Mouse (Mus musculus) thymus, postnatal 10 days (tissue): Measurements from ENCODE around the gene Dnah17.

Source experiments
- DNase-seq, 2 experiments: peaks; one replicate each; pipeline ENCODE4 v3.0.0; 2021; ENCODE audit warnings: low spot score in 2 of 2

Dnah17 gene

DNA sequence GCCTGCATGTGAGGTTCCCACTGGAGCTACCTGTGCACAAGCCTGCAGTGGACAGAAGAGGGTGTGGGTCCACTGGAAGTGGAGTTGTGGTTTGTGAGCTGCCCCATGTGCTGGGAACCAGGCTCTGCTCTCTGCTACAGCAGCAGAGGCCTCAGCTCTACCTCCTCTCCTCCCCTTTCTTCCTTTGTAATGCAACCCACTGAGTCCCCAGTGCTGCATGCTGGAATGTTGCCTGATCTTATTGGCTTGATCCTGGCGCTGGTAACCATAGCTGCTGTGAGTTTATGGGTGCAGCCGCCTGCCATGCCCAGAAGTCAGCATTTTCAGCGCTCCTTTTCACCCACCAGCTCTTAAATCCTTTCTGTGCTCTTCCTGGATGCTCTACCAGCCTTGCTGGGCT is 134.4 kb downstream of the Dnah17 start:
- DNase-seq: no peak

- DNase-seq: no peak
Observed at GRCm38 (mm10) chr11:117995661-117996060, 134.8 kb downstream of the Dnah17 start.

DNA sequence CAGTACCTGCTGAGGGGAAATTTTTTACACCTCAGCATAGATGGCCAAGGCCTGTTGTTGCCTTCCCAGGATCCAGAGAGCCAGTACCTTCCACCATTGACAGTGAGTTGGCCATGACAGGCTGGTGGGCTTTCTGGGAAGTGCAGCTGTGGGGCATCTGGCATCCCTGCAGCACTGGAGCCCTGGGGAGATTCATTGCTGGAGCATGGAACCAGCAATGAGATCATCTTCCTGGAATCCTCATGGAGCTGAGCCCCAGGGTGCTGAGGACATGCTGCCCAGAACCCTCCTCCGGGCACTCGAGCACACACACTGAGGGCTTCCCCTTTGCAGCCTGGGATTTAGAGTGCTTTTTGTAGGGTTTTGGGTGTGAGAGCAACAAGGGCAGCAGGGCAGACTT is 135.2 kb downstream of the Dnah17 start:
- DNase-seq: no peak

GRCm38 (mm10) chr11:117994250-117995057 is 136.0 kb downstream of the Dnah17 start:
- no peak for DNase-seq

DNA sequence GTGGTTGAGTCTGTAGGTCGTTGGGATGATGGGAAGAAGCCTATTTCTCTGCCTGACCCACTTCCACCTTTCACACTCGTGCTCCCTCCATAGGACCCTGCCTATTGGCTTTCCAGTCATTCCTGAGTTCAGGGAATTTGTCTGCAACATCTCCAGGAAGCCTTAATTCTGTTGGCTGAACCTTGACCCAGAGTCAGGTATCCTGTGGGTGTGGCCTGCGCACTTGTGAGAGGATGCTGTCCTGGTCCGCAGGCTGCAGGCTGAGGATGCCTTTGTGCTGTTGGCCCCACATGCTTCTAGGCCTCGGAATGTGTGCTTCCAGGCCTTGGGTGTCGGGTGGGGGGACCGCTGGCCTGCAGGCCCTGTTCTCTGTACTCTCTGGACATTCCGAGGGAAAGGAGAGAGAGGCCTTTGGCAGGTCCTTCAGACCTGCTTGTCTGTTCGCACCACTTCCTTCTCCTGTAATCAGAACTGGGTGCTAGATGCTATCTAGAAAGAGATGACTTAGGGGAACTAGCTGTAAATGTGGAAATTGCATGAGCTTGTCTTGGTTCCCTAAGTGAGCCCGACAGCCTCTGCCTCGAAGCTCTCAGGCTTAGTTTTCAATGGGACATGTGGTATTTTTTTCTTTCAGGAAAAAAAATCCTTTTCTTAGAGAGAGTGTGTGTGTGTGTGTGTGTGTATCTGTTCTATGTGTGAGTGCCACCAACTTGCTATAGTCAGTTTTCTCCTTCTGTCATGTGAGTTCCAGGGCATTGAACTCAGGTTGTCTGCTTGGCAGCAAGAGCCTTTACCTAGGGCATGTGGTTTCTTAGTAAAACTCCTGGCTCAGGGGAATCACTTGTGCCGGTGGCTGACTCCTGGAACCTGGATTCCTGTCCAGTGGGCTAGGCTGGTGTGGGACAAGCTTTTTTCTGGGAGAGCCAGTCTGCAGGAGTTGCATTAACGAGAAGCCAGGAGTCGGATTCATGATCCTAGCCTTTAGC is 137.0 kb downstream of the Dnah17 start:
- DNase-seq: no peak

GRCm38 (mm10) chr11:117991502-117992470 is 138.6 kb downstream of the Dnah17 start:
- DNase-seq: no peak

- DNase-seq: no peak
Observed at GRCm38 (mm10) chr11:117989926-117990325, 140.5 kb downstream of the Dnah17 start.

- DNase-seq: no peak
Observed at GRCm38 (mm10) chr11:117989241-117989640, 141.2 kb downstream of the Dnah17 start.

- DNase-seq: no peak
Observed at GRCm38 (mm10) chr11:117987968-117988367, 142.5 kb downstream of the Dnah17 start.

GRCm38 (mm10) chr11:117987032-117987451 is 143.4 kb downstream of the Dnah17 start:
- DNase-seq: peak in 1 of 2 experiments; percentile 14

- DNase-seq: peak; percentile 86 to 93
Observed at GRCm38 (mm10) chr11:117986126-117987031, 144.1 kb downstream of the Dnah17 start, which contains the start of gene Pgs1. Gene Pgs1, plus strand, starts transcription at chr11:117986292.

DNA sequence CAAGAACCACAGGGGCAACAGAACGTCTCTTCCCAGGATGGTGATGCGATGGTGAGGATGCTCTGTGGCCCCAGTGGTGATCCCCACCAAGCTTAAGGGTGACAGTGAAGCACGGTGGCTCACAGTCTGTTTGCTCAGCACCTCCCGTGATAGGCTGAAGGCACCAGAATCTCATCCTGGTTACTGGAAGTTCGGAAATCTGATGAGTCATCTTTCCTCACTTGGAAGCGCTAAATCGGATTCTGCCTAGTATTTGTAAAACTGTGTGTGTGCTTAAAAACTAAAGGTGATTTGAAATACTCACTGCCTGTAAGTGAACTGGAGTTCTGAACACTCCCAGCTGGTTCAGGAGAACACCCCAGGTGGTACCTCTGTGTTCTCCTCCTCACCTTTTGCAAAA is 146.7 kb downstream of the Dnah17 start:
- no peak for DNase-seq

- DNase-seq: no peak
Observed at GRCm38 (mm10) chr11:117982426-117982825, 148.0 kb downstream of the Dnah17 start.

GRCm38 (mm10) chr11:117979388-117979787 is 151.0 kb downstream of the Dnah17 start:
- DNase-seq: no peak

DNA sequence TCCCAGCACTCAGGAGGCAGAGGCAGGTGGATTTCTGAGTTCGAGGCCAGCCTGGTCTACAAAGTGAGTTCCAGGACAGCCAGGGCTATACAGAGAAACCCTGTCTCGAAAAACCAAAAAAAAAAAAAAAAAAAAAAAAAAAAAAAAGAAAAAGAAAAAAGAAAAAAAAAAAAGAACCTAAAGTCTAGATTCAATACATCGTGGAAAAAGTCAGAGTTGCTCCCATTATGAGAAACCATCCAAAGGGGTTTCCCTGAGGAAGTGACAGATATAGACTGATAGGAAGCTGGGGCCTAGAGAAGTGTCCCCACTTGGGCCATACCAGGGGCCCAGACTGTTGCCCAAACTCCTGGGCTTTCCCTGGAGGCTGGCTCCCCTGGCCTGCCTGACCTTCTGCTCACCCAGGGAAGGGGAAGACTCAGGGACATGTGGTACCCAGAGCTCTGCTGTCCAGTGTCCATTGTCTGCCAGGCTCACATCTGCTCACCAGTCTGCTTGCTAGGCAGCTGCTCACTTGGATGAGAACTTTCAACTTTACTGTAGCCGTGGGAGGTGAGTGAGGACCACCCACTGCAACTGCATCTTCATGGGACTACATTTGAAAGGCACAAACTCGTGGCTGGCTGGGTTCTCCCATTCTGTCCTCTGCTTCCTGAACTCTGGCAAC is 152.6 kb downstream of the Dnah17 start:
- no peak for DNase-seq

DNA sequence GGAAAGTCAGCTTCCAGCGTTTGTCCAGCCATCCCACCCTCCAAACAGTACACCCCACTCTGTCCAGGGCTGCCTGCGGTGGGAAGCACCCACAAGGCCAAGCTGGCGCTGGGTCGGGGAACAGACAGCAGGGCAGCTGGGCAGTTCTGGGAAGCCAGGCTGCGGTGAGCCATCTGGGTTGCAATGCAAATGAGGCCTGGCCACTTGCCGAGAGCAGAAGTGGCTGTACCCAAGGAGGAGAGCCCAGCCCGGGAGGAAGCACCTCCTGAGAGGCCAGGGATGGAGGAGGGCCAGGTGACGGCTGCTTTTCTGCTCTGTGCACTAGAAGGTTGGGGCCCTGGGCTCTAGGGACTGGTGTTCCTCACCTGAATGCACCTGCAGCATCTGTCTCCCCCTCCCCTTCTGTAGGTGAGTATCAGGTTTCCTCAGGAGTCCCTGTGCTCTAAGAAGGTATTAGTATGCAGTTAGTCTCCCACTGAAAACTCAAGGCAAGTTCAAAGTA is 154.3 kb downstream of the Dnah17 start:
- DNase-seq: no peak

DNA sequence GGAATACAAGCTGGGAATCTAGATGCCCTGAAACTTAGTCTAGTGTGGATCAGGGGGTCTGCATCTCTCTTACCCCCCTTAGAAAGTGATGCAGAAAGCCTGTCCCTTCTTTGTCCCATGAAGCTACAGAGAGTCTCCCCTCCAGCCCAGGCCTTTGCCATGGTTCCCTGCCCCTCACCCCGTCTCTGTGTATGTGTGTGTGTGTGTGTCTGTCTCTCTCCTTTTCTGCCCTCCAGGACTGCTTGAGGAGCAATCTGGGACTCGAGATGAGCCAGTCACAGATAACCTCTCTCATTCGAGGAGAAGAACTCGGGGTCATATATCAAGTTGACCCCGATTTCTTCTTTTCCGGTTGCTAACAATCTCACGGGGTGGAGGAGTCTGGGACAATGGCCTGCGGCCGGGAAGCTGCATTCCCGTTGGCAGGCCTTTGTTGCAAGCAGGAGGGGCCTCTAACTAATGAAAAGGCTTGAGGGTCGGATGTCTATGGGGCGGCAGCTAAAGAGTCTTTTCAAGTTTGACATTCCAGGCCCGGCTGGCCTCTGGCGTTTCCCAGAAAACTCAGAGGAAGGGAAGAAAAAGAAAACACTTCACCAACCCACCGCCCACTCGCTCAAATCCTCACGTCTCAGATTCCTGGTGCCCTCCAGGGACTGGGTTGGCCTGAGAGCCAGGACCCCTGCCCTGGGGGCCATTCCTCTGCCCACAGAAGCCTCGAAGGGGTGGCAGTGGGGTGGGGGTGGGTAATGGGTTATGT is 155.0 kb downstream of the Dnah17 start:
- no peak for DNase-seq

DNA sequence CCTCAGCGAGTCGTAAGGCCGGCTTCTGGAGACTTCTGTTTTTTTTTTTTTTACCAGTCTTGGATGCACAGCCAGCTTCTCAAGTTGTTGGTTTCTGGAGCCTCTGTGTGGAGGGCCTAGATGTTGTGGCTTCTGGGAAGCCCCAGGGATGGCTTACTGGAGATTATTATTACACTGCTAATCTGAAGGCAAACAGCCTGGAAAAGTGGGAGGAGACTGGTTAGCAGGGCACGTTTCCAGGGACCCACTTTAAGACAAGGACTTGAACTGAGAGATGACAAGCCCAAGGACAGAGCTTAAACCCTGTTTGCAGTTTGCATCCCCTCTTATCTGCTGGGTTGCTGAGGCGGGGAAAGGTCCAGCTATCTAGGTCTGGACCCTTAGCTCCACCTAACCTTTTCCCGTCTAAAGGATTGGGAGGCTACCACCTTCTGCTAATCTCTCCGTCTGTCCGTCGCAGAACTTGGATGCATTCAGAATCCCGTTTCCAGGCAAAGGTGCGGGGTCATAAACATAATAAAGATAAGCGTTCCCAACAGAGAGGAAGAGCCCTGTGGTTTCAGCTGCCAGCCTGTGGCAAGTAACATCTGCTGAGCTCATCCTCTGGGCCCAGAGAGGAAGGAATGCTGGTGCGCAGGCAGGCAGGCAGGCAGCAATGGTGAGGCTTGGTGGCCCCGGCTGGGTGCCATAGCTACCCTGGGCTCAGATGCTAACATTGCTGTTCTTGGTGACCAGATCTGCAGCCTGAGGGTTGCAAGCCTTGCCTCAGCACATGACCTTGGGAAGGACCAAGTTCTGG is 155.9 kb downstream of the Dnah17 start:
- peak; percentile 43 to 51 for DNase-seq
